Mouse (Mus musculus): ENCODE results near the gene Gm11213.

Gm11213 gene

GRCm38 (mm10) chr4:63604945-63605344 is at the start of gene Gm11213:
Gene Gm11213 (minus strand): TSS chr4:63605261.
- Histone ChIP-seq H3K9me3 (ENCODE audit: low read length) (no peaks in the 10 kb centered on the region), H3K36me3 (ENCODE audit: insufficient read depth, low read length) (no peaks in the 10 kb centered on the region), H3K4me1 (replicated peaks; ENCODE audit: low read depth, low read length) (no peaks in the 10 kb centered on the region), H3K4me3 (replicated peaks; ENCODE audit: low read length) (no peak within 1 kb of the TSS), H3K27me3 (ENCODE audit: insufficient read depth, low read length) (no peaks in the 10 kb centered on the region)
- no peak for TF ChIP-seq POU5F1 (IDR thresholded peaks at IDR 0.05; ENCODE audit: borderline replicate concordance, low read length)
- TF ChIP-seq NANOG (IDR thresholded peaks at IDR 0.05; ENCODE audit: borderline replicate concordance, low read length): no peak
- TF ChIP-seq CTCF (conservative IDR thresholded peaks at IDR 0.05; ENCODE audit: low read length): no peak

GRCm38 (mm10) chr4:63654381-63654780 is 49.3 kb upstream of the Gm11213 start:
- no peaks in the 10 kb centered on the region for H3K4me1 ChIP-seq (replicated peaks; ENCODE audit: low read depth, low read length)
- TF ChIP-seq NANOG (IDR thresholded peaks at IDR 0.05; ENCODE audit: borderline replicate concordance, low read length) (no peak), POU5F1 (IDR thresholded peaks at IDR 0.05; ENCODE audit: borderline replicate concordance, low read length) (no peak)
- H3K9me3 ChIP-seq (ENCODE audit: low read length): peaks cover 9% of the 10 kb centered on the region
- H3K4me3 ChIP-seq (replicated peaks; ENCODE audit: low read length): no peak overlapping the region
- H3K27me3 ChIP-seq (ENCODE audit: insufficient read depth, low read length): 0 out of 2 replicates have a peak, but pooled peaks cover 3% of the 10 kb centered on the region
- H3K36me3 ChIP-seq (ENCODE audit: insufficient read depth, low read length): no peaks in the 10 kb centered on the region

GRCm38 (mm10) chr4:63643956-63644726 is 39.1 kb upstream of the Gm11213 start:
- Histone ChIP-seq H3K27me3 (ENCODE audit: insufficient read depth, low read length) (no peaks in the 10 kb centered on the region), H3K9me3 (ENCODE audit: low read length) (peaks cover 6% of the 10 kb centered on the region; the same call in 1 of the 2 replicates), H3K4me3 (replicated peaks; ENCODE audit: low read length) (no peak overlapping the region), H3K4me1 (replicated peaks; ENCODE audit: low read depth, low read length) (no peaks in the 10 kb centered on the region), H3K36me3 (ENCODE audit: insufficient read depth, low read length) (no peaks in the 10 kb centered on the region)
- TF ChIP-seq CTCF (conservative IDR thresholded peaks at IDR 0.05; ENCODE audit: low read length) (no peak), POU5F1 (IDR thresholded peaks at IDR 0.05; ENCODE audit: borderline replicate concordance, low read length) (no peak), NANOG (IDR thresholded peaks at IDR 0.05; ENCODE audit: borderline replicate concordance, low read length) (no peak)

GRCm38 (mm10) chr4:63639842-63640241 is 34.8 kb upstream of the Gm11213 start:
- no peaks in the 10 kb centered on the region for H3K4me1 ChIP-seq (replicated peaks; ENCODE audit: low read depth, low read length)
- H3K9me3 ChIP-seq (ENCODE audit: low read length): peaks cover 4% of the 10 kb centered on the region; the same call in 1 of the 2 replicates
- no peak for TF ChIP-seq CTCF (conservative IDR thresholded peaks at IDR 0.05; ENCODE audit: low read length)
- TF ChIP-seq NANOG (IDR thresholded peaks at IDR 0.05; ENCODE audit: borderline replicate concordance, low read length): no peak
- TF ChIP-seq POU5F1 (IDR thresholded peaks at IDR 0.05; ENCODE audit: borderline replicate concordance, low read length): no peak
- H3K4me3 ChIP-seq (replicated peaks; ENCODE audit: low read length): no peak overlapping the region
- H3K27me3 ChIP-seq (ENCODE audit: insufficient read depth, low read length): no peaks in the 10 kb centered on the region
- no peaks in the 10 kb centered on the region for H3K36me3 ChIP-seq (ENCODE audit: insufficient read depth, low read length)

GRCm38 (mm10) chr4:63638603-63639002 is 33.5 kb upstream of the Gm11213 start:
- no peak for TF ChIP-seq NANOG (IDR thresholded peaks at IDR 0.05; ENCODE audit: borderline replicate concordance, low read length)
- TF ChIP-seq CTCF (conservative IDR thresholded peaks at IDR 0.05; ENCODE audit: low read length): no peak
- TF ChIP-seq POU5F1 (IDR thresholded peaks at IDR 0.05; ENCODE audit: borderline replicate concordance, low read length): no peak
- Histone ChIP-seq H3K4me3 (replicated peaks; ENCODE audit: low read length) (no peak overlapping the region), H3K9me3 (ENCODE audit: low read length) (no peaks in the 10 kb centered on the region), H3K4me1 (replicated peaks; ENCODE audit: low read depth, low read length) (no peaks in the 10 kb centered on the region), H3K27me3 (ENCODE audit: insufficient read depth, low read length) (no peaks in the 10 kb centered on the region), H3K36me3 (ENCODE audit: insufficient read depth, low read length) (no peaks in the 10 kb centered on the region)

- TF ChIP-seq POU5F1 (IDR thresholded peaks at IDR 0.05; ENCODE audit: borderline replicate concordance, low read length): no peak
- no peak for TF ChIP-seq NANOG (IDR thresholded peaks at IDR 0.05; ENCODE audit: borderline replicate concordance, low read length)
- no peak for TF ChIP-seq CTCF (conservative IDR thresholded peaks at IDR 0.05; ENCODE audit: low read length)
- Histone ChIP-seq H3K9me3 (ENCODE audit: low read length) (no peaks in the 10 kb centered on the region), H3K27me3 (ENCODE audit: insufficient read depth, low read length) (no peaks in the 10 kb centered on the region), H3K36me3 (ENCODE audit: insufficient read depth, low read length) (no peaks in the 10 kb centered on the region), H3K4me1 (replicated peaks; ENCODE audit: low read depth, low read length) (no peaks in the 10 kb centered on the region), H3K4me3 (replicated peaks; ENCODE audit: low read length) (no peak overlapping the region)
These were observed 28.1 kb upstream of the Gm11213 start for GRCm38 (mm10) chr4:63633181-63633580.

- no peak for TF ChIP-seq NANOG (IDR thresholded peaks at IDR 0.05; ENCODE audit: borderline replicate concordance, low read length)
- Histone ChIP-seq H3K4me3 (replicated peaks; ENCODE audit: low read length) (no peak overlapping the region), H3K9me3 (ENCODE audit: low read length) (no peaks in the 10 kb centered on the region), H3K4me1 (replicated peaks; ENCODE audit: low read depth, low read length) (no peaks in the 10 kb centered on the region), H3K27me3 (ENCODE audit: insufficient read depth, low read length) (no peaks in the 10 kb centered on the region), H3K36me3 (ENCODE audit: insufficient read depth, low read length) (no peaks in the 10 kb centered on the region)
These were observed 22.1 kb upstream of the Gm11213 start for GRCm38 (mm10) chr4:63627111-63627510.

- H3K27me3 ChIP-seq (ENCODE audit: insufficient read depth, low read length): no peaks in the 10 kb centered on the region
- H3K4me3 ChIP-seq (replicated peaks; ENCODE audit: low read length): no peak overlapping the region
- TF ChIP-seq POU5F1 (IDR thresholded peaks at IDR 0.05; ENCODE audit: borderline replicate concordance, low read length): no peak
- TF ChIP-seq NANOG (IDR thresholded peaks at IDR 0.05; ENCODE audit: borderline replicate concordance, low read length): no peak
- no peak for TF ChIP-seq CTCF (conservative IDR thresholded peaks at IDR 0.05; ENCODE audit: low read length)
- no peaks in the 10 kb centered on the region for H3K9me3 ChIP-seq (ENCODE audit: low read length)
- H3K4me1 ChIP-seq (replicated peaks; ENCODE audit: low read depth, low read length): no peaks in the 10 kb centered on the region
- H3K36me3 ChIP-seq (ENCODE audit: insufficient read depth, low read length): no peaks in the 10 kb centered on the region
These were observed 20.6 kb upstream of the Gm11213 start for GRCm38 (mm10) chr4:63625563-63626080.

All from E14TG2a.4 (cell line).